Mouse (Mus musculus): ENCODE measurements at regions not wholly inside any gene's neighbourhood (a gene's known extent, or its start where the extent isn't known, plus 50 kb on each side); places are given as distances from the start of the nearest gene placed in this dataset.
"Not testable (repeated sequence)": the region's sequence is repeated elsewhere in the genome, so short reads cannot be mapped to it uniquely, and the experiment has no call there.

GRCm38 (mm10) chrX:68486585-68486984 lies 191.8 kb upstream of the Fmr1 start:
- DNase-seq, result no peak

GRCm38 (mm10) chrX:68492052-68492451 lies 186.3 kb upstream of the Fmr1 start:
- DNase-seq, result not testable (repeated sequence)

- DNase-seq, result no peak
Observed at GRCm38 (mm10) chrX:68494398-68495143, 183.8 kb upstream of the Fmr1 start.

GRCm38 (mm10) chrX:68495144-68495493 lies 183.2 kb upstream of the Fmr1 start:
- DNase-seq, result peak; percentile 71

GRCm38 (mm10) chrX:68495751-68496150 lies 182.6 kb upstream of the Fmr1 start:
- DNase-seq, result peak; percentile 33

GRCm38 (mm10) chrX:68497886-68498285 lies 180.5 kb upstream of the Fmr1 start:
- peak; percentile 21 for DNase-seq

GRCm38 (mm10) chrX:68502938-68503337 lies 175.4 kb upstream of the Fmr1 start:
- DNase-seq, result no peak

GRCm38 (mm10) chrX:68507664-68508063 lies 170.7 kb upstream of the Fmr1 start:
- no peak for DNase-seq

- no peak for DNase-seq
Observed at GRCm38 (mm10) chrX:68512213-68512766, 166.1 kb upstream of the Fmr1 start.

GRCm38 (mm10) chrX:68546561-68546960 lies 131.8 kb upstream of the Fmr1 start:
- no peak for DNase-seq

GRCm38 (mm10) chrX:68554031-68554430 lies 124.3 kb upstream of the Fmr1 start:
- DNase-seq, result no peak

GRCm38 (mm10) chrX:68557717-68558116 lies 120.6 kb upstream of the Fmr1 start:
- DNase-seq, result no peak

GRCm38 (mm10) chrX:68585246-68585645 lies 93.1 kb upstream of the Fmr1 start:
- DNase-seq, result peak; percentile 9

- DNase-seq, result no peak
Observed at GRCm38 (mm10) chrX:68622141-68622540, 56.2 kb upstream of the Fmr1 start.
